In the genomic region with DNA sequence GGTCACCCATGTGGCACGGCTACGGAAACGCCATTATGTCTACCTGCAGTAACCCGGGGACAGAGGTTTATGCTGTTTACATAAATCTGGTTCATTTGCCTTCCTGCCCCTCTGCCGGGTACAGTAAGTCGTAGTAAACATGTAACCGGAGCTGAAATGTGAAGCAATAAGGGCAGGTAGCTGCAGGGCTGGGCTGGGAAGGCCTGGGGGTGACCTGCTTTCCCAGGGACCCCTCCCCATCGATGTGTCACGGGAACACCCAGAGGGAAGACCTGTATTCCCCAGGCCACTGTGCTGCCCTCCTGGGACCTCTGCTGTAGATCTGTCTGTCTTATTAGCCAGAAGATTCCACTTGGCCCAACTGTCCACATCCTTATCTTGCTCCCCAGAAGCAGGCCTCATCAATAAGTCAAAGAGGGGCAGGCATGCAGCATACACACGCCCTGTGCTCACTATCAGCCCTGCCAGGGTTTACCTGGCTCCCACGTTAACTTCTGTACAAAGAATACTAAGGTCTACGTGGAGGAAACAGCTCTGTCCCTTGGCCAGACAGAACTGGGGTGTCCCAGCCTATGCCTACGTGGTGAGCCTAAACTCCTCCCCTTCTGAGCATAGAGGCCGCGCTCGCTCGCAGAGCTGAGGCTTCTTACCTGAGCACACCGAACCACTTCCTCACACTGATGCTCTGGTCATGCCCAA, we compare ENCODE assay signal across 12 mouse cellular contexts. TPM values are rescaled to one million over a fixed set of nuclear protein-coding genes. Genes with fewer than 3 reads are reported as not detected.
DNase-seq lines count a peak whose midpoint lies in the region; ATAC-seq and TF ChIP-seq lines count a peak whose summit lies in the region.
"Had no signal": no experiment of that assay in that cellular context is flagged by ENCODE, and none has a peak within 500 bp of the region (broad histone marks: within the 10 kb centered on the region; RNA-seq: fewer than 3 reads in every experiment).

No protein-coding gene starts in this region.

- H3K9ac ChIP-seq in intestine, embryonic 16.5 days (ENCODE audit: low read depth, low read length) = no peak overlapping the region
- no peak overlapping the region for H3K9ac ChIP-seq in midbrain, embryonic 13.5 days (replicated peaks)

- peak overlapping the region; percentile 81 for H3K27ac ChIP-seq in spleen, adult 2 months (ENCODE audit: insufficient read depth, low read length)
- peak overlapping the region; percentile 91 for H3K27ac ChIP-seq in bone marrow, adult 2 months (ENCODE audit: control insufficient read depth, insufficient read depth, low read depth, low read length, poor library complexity)
- H3K27ac ChIP-seq in intestine, embryonic 16.5 days (ENCODE audit: low read length) = no peak overlapping the region
- no peak overlapping the region for H3K27ac ChIP-seq in midbrain, embryonic 13.5 days

- peaks cover 70% of the 10 kb centered on the region for H3K4me1 ChIP-seq in spleen, adult 2 months (ENCODE audit: control insufficient read depth, insufficient read depth, insufficient read length)
- peaks cover 35% of the 10 kb centered on the region for H3K4me1 ChIP-seq in bone marrow, adult 2 months (ENCODE audit: control insufficient read depth, insufficient read depth, low read length)
- H3K4me1 ChIP-seq in intestine, embryonic 16.5 days (ENCODE audit: control insufficient read depth, insufficient read depth, low read length) = peaks cover 26% of the 10 kb centered on the region
- peaks cover 22% of the 10 kb centered on the region for H3K4me1 ChIP-seq in midbrain, embryonic 13.5 days (replicated peaks)

- DNase-seq in spleen, adult 2 months (ENCODE audit: low read depth in 1 of 2, low spot score in 2 of 2) = no peak
- DNase-seq in spleen, adult 18-20 months = no peak
- no peak for DNase-seq in cerebellum, adult 8-10 months
- DNase-seq in left cerebral cortex, postnatal 4 days = no peak
- DNase-seq: cerebellum, adult 9-11 months; kidney, postnatal 10 days; layer of hippocampus, postnatal 36 days; lung, postnatal 14 days had no signal

- H3K4me3 ChIP-seq in spleen, adult 2 months (ENCODE audit: extremely low read depth, insufficient read depth, insufficient read length) = no peak overlapping the region
- no peak overlapping the region for H3K4me3 ChIP-seq in bone marrow, adult 2 months (replicated peaks; ENCODE audit: control insufficient read depth, low read depth, low read length)
- no peak overlapping the region for H3K4me3 ChIP-seq in intestine, embryonic 16.5 days (ENCODE audit: low read length)
- no peak overlapping the region for H3K4me3 ChIP-seq in midbrain, embryonic 13.5 days (replicated peaks)

- intact Hi-C loops in left cerebral cortex, postnatal 4 days (cut with DNase I) = no loop called here

- no peak for TF ChIP-seq CTCF in spleen, adult 2 months (IDR thresholded peaks at IDR 0.05; ENCODE audit: extremely low read depth, insufficient read depth, insufficient read length, insufficient replicate concordance)
- no peak for TF ChIP-seq CTCF in bone marrow, adult 2 months (IDR thresholded peaks at IDR 0.05; ENCODE audit: control insufficient read depth, insufficient read depth, low read length)

- WGBS in spleen, adult 2 months = 67% methylated on average over 18 of the region's 18 CpGs
- 56% methylated on average over 18 of the region's 18 CpGs for WGBS in bone marrow, adult 2 months
- WGBS in intestine, embryonic 16.5 days = 74% methylated on average over 18 of the region's 18 CpGs
- 90% methylated on average over 18 of the region's 18 CpGs for WGBS in midbrain, embryonic 13.5 days

- no peaks in the 10 kb centered on the region for H3K9me3 ChIP-seq in intestine, embryonic 16.5 days (ENCODE audit: control insufficient read depth, low read length)
- H3K9me3 ChIP-seq in midbrain, embryonic 13.5 days = no peaks in the 10 kb centered on the region

- no peaks in the 10 kb centered on the region for H3K27me3 ChIP-seq in spleen, adult 2 months (ENCODE audit: control insufficient read depth, insufficient read depth, low read length)
- no peaks in the 10 kb centered on the region for H3K27me3 ChIP-seq in intestine, embryonic 16.5 days (replicated peaks; ENCODE audit: control insufficient read depth, insufficient read depth, low read length)
- H3K27me3 ChIP-seq in midbrain, embryonic 13.5 days = no peaks in the 10 kb centered on the region

- TF ChIP-seq POLR2A in spleen, adult 2 months (IDR thresholded peaks at IDR 0.05; ENCODE audit: low read depth, low read length) = no peak
- no peak for TF ChIP-seq POLR2A in bone marrow, adult 2 months (IDR thresholded peaks at IDR 0.05; ENCODE audit: borderline replicate concordance, control insufficient read depth, low read depth, low read length)

- H3K36me3 ChIP-seq in spleen, adult 2 months (ENCODE audit: control insufficient read depth, insufficient read depth, low read length) = peaks cover 19% of the 10 kb centered on the region
- 0 out of 2 replicates have a peak, but pooled peaks cover 2% of the 10 kb centered on the region for H3K36me3 ChIP-seq in intestine, embryonic 16.5 days (ENCODE audit: control insufficient read depth, insufficient read depth, low read length)
- no peaks in the 10 kb centered on the region for H3K36me3 ChIP-seq in midbrain, embryonic 13.5 days

- peak; percentile 34 for ATAC-seq in intestine, embryonic 16.5 days
- ATAC-seq in megakaryocyte-erythroid progenitor cell, adult 5-6 weeks (replicated peaks; ENCODE audit: low FRiP score, low TSS enrichment, poor library complexity, severe bottlenecking) = peak; percentile 77
- ATAC-seq in midbrain, embryonic 13.5 days = no peak

- no peak overlapping the region for H3K4me2 ChIP-seq in intestine, embryonic 16.5 days (ENCODE audit: low read depth, low read length)
- H3K4me2 ChIP-seq in midbrain, embryonic 13.5 days (replicated peaks) = no peak overlapping the region

RNA-seq across cellular contexts. Expression of a gene that starts 16.0 kb away (rescaled TPM):
- 26.7 and 29.8 TPM in 2 replicates for polyA plus RNA-seq in spleen, adult 2 months (2012; rRNA removed)
- 23.1 and 45.9 TPM in 2 replicates for polyA plus RNA-seq in bone marrow, adult 2 months (2011; ENCODE audit: insufficient read depth, insufficient read length, low replicate concordance, missing spikeins)
- polyA plus RNA-seq in intestine, embryonic 16.5 days (2015; fragmentation: Nextera tagmentation; extraction: Ambion mirVana) = 19.0 and 19.6 TPM in 2 replicates
- total RNA-seq in megakaryocyte-erythroid progenitor cell, adult 5-6 weeks (2014; fragmentation: Nextera tagmentation) = 28.5 and 34.9 TPM in 2 replicates
- 8.5 and 9.6 TPM in 2 replicates for total RNA-seq in megakaryocyte-erythroid progenitor cell, adult 5-6 weeks (2017)
- total RNA-seq in left cerebral cortex, postnatal 4 days (2021) = 1 to 10 TPM; 1.9 to 4.1 TPM
- polyA plus RNA-seq in midbrain, embryonic 13.5 days (2015; fragmentation: Nextera tagmentation; extraction: Ambion mirVana) = 2.4 and 3.4 TPM in 2 replicates

RNA-seq across cellular contexts. Expression of a gene that starts 47.7 kb away (rescaled TPM):
- 6.9 and 7.7 TPM in 2 replicates for polyA plus RNA-seq in spleen, adult 2 months (2012; rRNA removed)
- 2.7 and 7.3 TPM in 2 replicates for polyA plus RNA-seq in bone marrow, adult 2 months (2011; ENCODE audit: insufficient read depth, insufficient read length, low replicate concordance, missing spikeins)
- 1.3 and 1.5 TPM in 2 replicates for polyA plus RNA-seq in intestine, embryonic 16.5 days (2015; fragmentation: Nextera tagmentation; extraction: Ambion mirVana)
- 0.49 and 0.59 TPM in 2 replicates for total RNA-seq in megakaryocyte-erythroid progenitor cell, adult 5-6 weeks (2014; fragmentation: Nextera tagmentation)
- 0.53 TPM in 1 of 2 replicates, not detected in the other for total RNA-seq in megakaryocyte-erythroid progenitor cell, adult 5-6 weeks (2017)
- 10 to 100 TPM; 12.2 to 13.7 TPM for total RNA-seq in left cerebral cortex, postnatal 4 days (2021)
- 1.9 and 2.4 TPM in 2 replicates for polyA plus RNA-seq in midbrain, embryonic 13.5 days (2015; fragmentation: Nextera tagmentation; extraction: Ambion mirVana)

Comparison
In these comparisons a context has a peak if more than half of its experiments do, and no peak if none do; other contexts are left out.
1. H3K27ac ChIP-seq: peak in spleen, adult 2 months (single experiment) and bone marrow, adult 2 months (single experiment); none in intestine, embryonic 16.5 days (single experiment) and midbrain, embryonic 13.5 days (single experiment).